Mouse (Mus musculus): ENCODE measurements at regions not wholly inside any gene's neighbourhood (a gene's known extent, or its start where the extent isn't known, plus 50 kb on each side); places are given as distances from the start of the nearest gene placed in this dataset.

- no peak for TF ChIP-seq CTCF (IDR thresholded peaks at IDR 0.05; ENCODE audit: borderline replicate concordance, insufficient read depth, low read length)
- no peak for TF ChIP-seq POLR2A (IDR thresholded peaks at IDR 0.05; ENCODE audit: low read depth, low read length)
Observed at GRCm38 (mm10) chr1:164526748-164527147, 68.6 kb upstream of the Atp1b1 start.
